Mouse (Mus musculus): Measurements from ENCODE around the gene 1700030K09Rik.

The 1700030K09Rik gene

DNA sequence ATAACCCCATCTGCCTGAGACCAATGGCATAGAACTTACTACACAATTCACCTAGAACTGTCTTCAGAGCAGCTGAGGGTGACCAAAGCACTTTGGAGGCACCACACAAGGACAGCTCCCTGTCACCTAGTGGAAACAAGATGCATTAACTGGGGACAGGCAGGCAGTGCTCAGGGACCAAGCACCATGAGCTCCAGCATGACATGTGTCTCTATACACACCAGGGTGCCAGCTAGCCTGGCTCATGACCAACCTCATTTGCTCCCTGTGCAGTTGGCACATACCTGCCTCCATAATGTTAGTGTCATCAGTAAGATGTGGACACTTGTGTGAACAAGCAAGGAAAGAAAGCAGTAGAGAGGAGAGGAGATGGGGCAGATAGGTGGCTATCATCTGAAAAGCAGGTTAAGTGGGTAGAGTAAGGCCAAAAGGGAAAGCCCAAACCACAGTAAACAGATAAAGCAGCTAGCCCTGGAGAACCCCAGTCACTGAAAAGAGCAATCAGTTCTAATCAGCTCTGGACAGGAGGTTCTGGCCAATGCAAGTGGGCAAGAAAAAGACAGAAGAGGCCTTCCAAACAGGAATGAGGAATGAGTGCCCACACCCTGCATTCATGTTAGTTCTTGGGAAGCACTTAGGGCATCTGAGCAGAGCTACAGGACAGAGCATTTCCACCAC lies 61.1 kb downstream of the 1700030K09Rik start:
- DNase-seq (ENCODE audit: low spot score in 2 of 2): no peak

DNA sequence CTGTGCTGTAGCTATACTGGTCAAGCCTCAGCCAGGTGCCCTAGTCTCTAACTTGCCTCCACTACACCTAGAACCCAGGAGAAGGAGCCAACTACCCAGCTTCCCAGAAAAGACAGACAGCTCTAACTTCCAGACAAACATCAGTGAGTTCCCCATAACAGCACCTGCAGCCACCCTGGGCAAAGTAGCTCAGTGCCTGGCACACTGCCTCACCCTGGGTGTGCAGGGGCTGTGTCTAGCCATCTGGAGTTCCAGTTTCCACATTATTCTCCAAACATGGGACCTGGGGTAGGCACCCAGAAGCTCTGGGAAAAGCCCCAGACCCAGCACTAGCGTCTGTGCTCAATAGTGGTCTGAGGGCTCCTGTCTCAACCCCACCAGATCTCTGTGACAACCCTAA lies 63.8 kb downstream of the 1700030K09Rik start:
- DNase-seq (ENCODE audit: low spot score in 2 of 2): no peak

All from heart, adult 9 months (tissue).